Mouse (Mus musculus) forebrain, postnatal 0 days (tissue): ENCODE data around the gene Zcchc12. TPM values are rescaled to one million over a fixed set of nuclear protein-coding genes. Genes with fewer than 3 reads are reported as not detected.

ENCODE experiments used
- ATAC-seq: fragments of 200-750 bp; cut with Nextera tagmentation; 2 replicates; pipeline ENCODE4 v1.8.0; 2017; ENCODE audit warnings: mild to moderate bottlenecking, moderate library complexity
- DNase-seq: peaks from one replicate; pipeline ENCODE4 v3.0.0-alpha.2; 2015
- H3K27ac ChIP-seq: fragments of 300-500 bp; sonication (generic); 2 replicates; pipeline ENCODE4 v1.5.1; 2014; ENCODE audit warnings: low read depth, mild to moderate bottlenecking, antibody characterized with exemption, low read length, moderate library complexity, mixed read lengths
- H3K27me3 ChIP-seq: fragments of 300-500 bp; sonication (generic); 2 replicates; pipeline ENCODE4 v1.6.1; 2014; ENCODE audit warnings: mild to moderate bottlenecking, low read length, mixed read lengths; ENCODE audit not compliant: insufficient read depth
- H3K36me3 ChIP-seq: fragments of 300-500 bp; sonication (generic); 2 replicates; pipeline ENCODE4 v1.6.1; 2014; ENCODE audit warnings: mild to moderate bottlenecking, moderate library complexity; ENCODE audit not compliant: insufficient read depth
- H3K4me1 ChIP-seq: fragments of 300-500 bp; sonication (generic); 2 replicates; pipeline ENCODE4 v1.6.1; 2014; ENCODE audit warnings: antibody characterized with exemption; ENCODE audit not compliant: insufficient read depth
- H3K4me2 ChIP-seq: fragments of 300-500 bp; sonication (generic); 2 replicates; pipeline ENCODE4 v1.6.1; 2014; ENCODE audit warnings: low read depth, mild to moderate bottlenecking, moderate library complexity
- H3K4me3 ChIP-seq: fragments of 300-500 bp; sonication (generic); 2 replicates; pipeline ENCODE4 v1.5.1; 2014; ENCODE audit warnings: low read depth, low read length, mixed read lengths
- H3K9ac ChIP-seq: fragments of 300-500 bp; sonication (generic); 2 replicates; pipeline ENCODE4 v1.6.1; 2014; ENCODE audit warnings: mild to moderate bottlenecking
- H3K9me3 ChIP-seq: fragments of 300-500 bp; sonication (generic); 2 replicates; pipeline ENCODE4 v1.6.1; 2016; ENCODE audit warnings: low read length
- CTCF ChIP-seq: sonication (generic); IDR thresholded peaks from 2 replicates; pipeline ENCODE4 v1.5.1; 2016; ENCODE audit warnings: antibody characterized with exemption, control low read depth, low read depth
- WGBS: fragments of 180-500 bp; shearing (Covaris S2); extraction: QIAGEN DNeasy Blood & Tissue Kit; methylation state at CpG from one replicate; pipeline ENCODE4 v1.1.7; 2014; 5-methylcytosine and 5-hydroxymethylcytosine counted together
- polyA plus RNA-seq: library from polyadenylated mRNA; unstranded; fragments of >200 nt; fragmentation: Nextera tagmentation; extraction: Ambion mirVana; gene quantifications from 2 replicates; pipeline ENCODE4 v1.2.1, GENCODE M21; 2015
- total RNA-seq: library from RNA; depleted of rRNA; stranded (reverse); fragments of >200 nt; gene quantifications from 2 replicates; pipeline ENCODE4 v1.2.3, GENCODE M21; 2014; rRNA removed

The Zcchc12 gene
- total and polyA plus RNA-seq, 2 experiments from 2014 or later = 413 to 417 TPM

DNA sequence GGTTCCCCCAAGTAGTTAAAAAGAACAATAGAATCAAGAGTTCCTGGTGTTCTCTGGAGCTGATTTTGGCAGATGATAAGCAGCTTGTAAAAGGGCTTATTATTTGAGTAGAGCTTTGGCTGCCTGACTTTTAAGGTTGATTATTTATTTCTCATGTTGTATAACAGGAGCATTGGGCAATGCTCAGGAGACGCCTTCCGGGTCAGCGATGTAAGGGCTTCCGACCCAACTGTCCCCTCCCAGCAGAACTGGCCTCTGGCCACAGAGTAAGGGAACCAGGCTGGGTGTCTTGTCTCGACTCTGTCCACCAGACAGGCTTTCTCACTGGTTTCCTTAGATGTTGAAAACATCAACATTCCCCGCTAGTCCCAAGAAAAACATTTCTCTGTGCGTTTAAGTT is 33.2 kb downstream of the Zcchc12 start:
- TF ChIP-seq CTCF = no peak
- no peak for ATAC-seq
- no peak overlapping the region for H3K9ac ChIP-seq
- H3K4me2 ChIP-seq = no peak overlapping the region
- no peaks in the 10 kb centered on the region for H3K9me3 ChIP-seq
- H3K4me3 ChIP-seq = no peak overlapping the region
- H3K4me1 ChIP-seq = no peaks in the 10 kb centered on the region
- H3K27ac ChIP-seq = no peak overlapping the region
- H3K27me3 ChIP-seq = no peaks in the 10 kb centered on the region
- DNase-seq = no peak
- WGBS = 62% methylated on average over 7 of the region's 7 CpGs
- H3K36me3 ChIP-seq = no peaks in the 10 kb centered on the region

- H3K4me1 ChIP-seq = no peaks in the 10 kb centered on the region
- DNase-seq (no peak), ATAC-seq (no peak)
- H3K4me3 ChIP-seq = no peak overlapping the region
- no peaks in the 10 kb centered on the region for H3K36me3 ChIP-seq
- no peak for TF ChIP-seq CTCF
- H3K9ac ChIP-seq = no peak overlapping the region
- WGBS = 70% methylated on average over 2 of the region's 2 CpGs
- no peaks in the 10 kb centered on the region for H3K9me3 ChIP-seq
- no peaks in the 10 kb centered on the region for H3K27me3 ChIP-seq
- no peak overlapping the region for H3K4me2 ChIP-seq
- H3K27ac ChIP-seq = no peak overlapping the region
These were observed 33.6 kb downstream of the Zcchc12 start for GRCm38 (mm10) chrX:36229273-36229672.

DNA sequence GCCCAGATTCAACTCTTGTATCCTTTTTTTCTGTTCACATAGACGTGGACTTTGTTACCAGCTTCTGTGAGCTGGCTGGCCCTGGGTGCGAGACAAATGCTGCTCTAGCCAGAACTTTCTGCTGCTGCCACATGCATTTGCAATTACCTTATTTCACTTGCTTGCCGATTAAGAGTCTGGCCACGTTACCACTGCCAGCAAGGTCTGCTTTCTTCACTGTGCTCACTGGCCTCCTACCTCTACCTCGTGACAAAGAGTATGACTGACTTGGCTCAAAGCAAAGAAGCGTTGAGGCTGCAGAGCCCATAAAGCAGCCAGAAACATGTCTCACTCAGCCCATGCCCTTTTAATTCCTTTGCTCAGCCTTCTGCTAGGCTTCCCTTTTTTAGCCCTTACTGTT is 39.9 kb downstream of the Zcchc12 start:
- no peak overlapping the region for H3K4me3 ChIP-seq
- WGBS = 73% methylated on average over 6 of the region's 6 CpGs
- no peaks in the 10 kb centered on the region for H3K27me3 ChIP-seq
- no peaks in the 10 kb centered on the region for H3K36me3 ChIP-seq
- DNase-seq = no peak
- TF ChIP-seq CTCF = no peak
- H3K9me3 ChIP-seq = no peaks in the 10 kb centered on the region
- ATAC-seq = 0 out of 2 replicates have a peak, but pooled peaks have one; percentile 14
- H3K9ac ChIP-seq = no peak overlapping the region
- H3K4me2 ChIP-seq = no peak overlapping the region
- H3K27ac ChIP-seq = no peak overlapping the region
- H3K4me1 ChIP-seq = no peaks in the 10 kb centered on the region

Other genes with a start within 250 kb of the Zcchc12 start
- gene Il13ra1, start 83.8 kb upstream of the Zcchc12 start, total RNA-seq = 9.8 and 10.5 TPM in 2 replicates
- 5.3 and 6.7 TPM in 2 replicates for gene Il13ra1, start 83.8 kb upstream of the Zcchc12 start, polyA plus RNA-seq
- gene Lonrf3, start 132.4 kb downstream of the Zcchc12 start, total RNA-seq = 6.2 and 11.3 TPM in 2 replicates
- gene Lonrf3, start 132.4 kb downstream of the Zcchc12 start, polyA plus RNA-seq = 0.36 and 0.64 TPM in 2 replicates
- not detected in 2 replicates for gene Gm6268, start 205.4 kb downstream of the Zcchc12 start, total RNA-seq
- gene Gm6268, start 205.4 kb downstream of the Zcchc12 start, polyA plus RNA-seq = not detected in 2 replicates